Mouse (Mus musculus) hindbrain, postnatal 0 days (tissue): ENCODE measurements around the gene Adnp. TPM values are rescaled to one million over a fixed set of nuclear protein-coding genes. Genes with fewer than 3 reads are reported as not detected.
A peak's percentile ranks its signal among the peaks of the same experiment; 100 is the strongest.

ENCODE experiments used
- ATAC-seq: fragments of 200-750 bp; cut with Nextera tagmentation; 2 replicates; pipeline ENCODE4 v1.8.0; 2017; ENCODE audit warnings: mild to moderate bottlenecking, moderate TSS enrichment, moderate library complexity
- DNase-seq: peaks from one replicate; pipeline ENCODE4 v3.0.0-alpha.2; 2015; ENCODE audit warnings: low spot score
- H3K27ac ChIP-seq: fragments of 300-500 bp; sonication (generic); 2 replicates; pipeline ENCODE4 v1.5.1; 2014; ENCODE audit warnings: mild to moderate bottlenecking
- H3K27me3 ChIP-seq: fragments of 300-500 bp; sonication (generic); 2 replicates; pipeline ENCODE4 v1.6.1; 2014; ENCODE audit warnings: low read length, mixed read lengths; ENCODE audit not compliant: insufficient read depth
- H3K36me3 ChIP-seq: fragments of 300-500 bp; sonication (generic); 2 replicates; pipeline ENCODE4 v1.6.1; 2014; ENCODE audit warnings: low read length, mixed read lengths; ENCODE audit not compliant: insufficient read depth
- H3K4me1 ChIP-seq: fragments of 300-500 bp; sonication (generic); 2 replicates; pipeline ENCODE4 v1.6.1; 2014; ENCODE audit warnings: antibody characterized with exemption, low read length, mixed read lengths; ENCODE audit not compliant: insufficient read depth
- H3K4me2 ChIP-seq: fragments of 300-500 bp; sonication (generic); 2 replicates; pipeline ENCODE4 v1.6.1; 2014; ENCODE audit warnings: low read depth, mild to moderate bottlenecking, low read length, moderate library complexity, mixed read lengths
- H3K4me3 ChIP-seq: fragments of 300-500 bp; sonication (generic); 2 replicates; pipeline ENCODE4 v1.5.1; 2014; ENCODE audit warnings: low read length
- H3K9ac ChIP-seq: fragments of 300-500 bp; sonication (generic); replicated peaks from 2 replicates; pipeline ENCODE4 v1.6.1; 2014; ENCODE audit warnings: mild to moderate bottlenecking, low read length, moderate library complexity, mixed read lengths
- H3K9me3 ChIP-seq: fragments of 300-500 bp; sonication (generic); 2 replicates; pipeline ENCODE4 v1.6.1; 2016; ENCODE audit warnings: low read length, mixed read lengths
- CTCF ChIP-seq: IDR thresholded peaks from 2 replicates; pipeline ENCODE4 v1.5.1; 2016; ENCODE audit warnings: antibody characterized with exemption, control low read depth, low read depth
- WGBS: fragments of 180-500 bp; shearing (Covaris S2); extraction: QIAGEN DNeasy Blood & Tissue Kit; methylation state at CpG from one replicate; pipeline ENCODE4 v1.1.7; 2014; 5-methylcytosine and 5-hydroxymethylcytosine counted together
- polyA plus RNA-seq: library from polyadenylated mRNA; unstranded; fragments of >200 nt; fragmentation: Nextera tagmentation; extraction: Ambion mirVana; gene quantifications from 2 replicates; pipeline ENCODE4 v1.2.1, GENCODE M21; 2015
- total RNA-seq: library from RNA; depleted of rRNA; stranded (reverse); fragments of >200 nt; gene quantifications from 2 replicates; pipeline ENCODE4 v1.2.3, GENCODE M21; 2014

Adnp gene
- total and polyA plus RNA-seq, 2 experiments from 2014 or later, result 14.1 to 47.1 TPM

GRCm38 (mm10) chr2:168205681-168206631, 956 bp downstream of the Adnp start:
- DNase-seq (peak; percentile 56), ATAC-seq (peak; percentile 16)
- peak overlapping the region; percentile 69 for H3K4me2 ChIP-seq
- H3K27ac ChIP-seq, result peak overlapping the region; percentile 100
- no peaks in the 10 kb centered on the region for H3K27me3 ChIP-seq
- H3K36me3 ChIP-seq, result peaks cover 18% of the 10 kb centered on the region; the same call in 1 of the 2 replicates
- H3K4me3 ChIP-seq, result peak overlapping the region; percentile 98
- peaks cover 5% of the 10 kb centered on the region; the same call in 1 of the 2 replicates for H3K4me1 ChIP-seq
- peak overlapping the region; percentile 100 for H3K9ac ChIP-seq
- WGBS, result 0% methylated on average over 45 of the region's 49 CpGs
- TF ChIP-seq CTCF, result no peak
- H3K9me3 ChIP-seq, result no peaks in the 10 kb centered on the region

- H3K9ac ChIP-seq, result peak overlapping the region; percentile 100
- H3K27me3 ChIP-seq, result no peaks in the 10 kb centered on the region
- H3K27ac ChIP-seq, result peak overlapping the region; percentile 100
- DNase-seq, result peak; percentile 97
- H3K4me2 ChIP-seq, result peak overlapping the region; percentile 69
- H3K9me3 ChIP-seq, result no peaks in the 10 kb centered on the region
- TF ChIP-seq CTCF, result peak; percentile 97
- 4% methylated on average over 6 of the region's 6 CpGs for WGBS
- peaks cover 12% of the 10 kb centered on the region; the same call in 1 of the 2 replicates for H3K36me3 ChIP-seq
- H3K4me3 ChIP-seq, result peak overlapping the region; percentile 98
- peaks cover 5% of the 10 kb centered on the region; the same call in 1 of the 2 replicates for H3K4me1 ChIP-seq
- peak; percentile 77 for ATAC-seq
Observed at GRCm38 (mm10) chr2:168205265-168205664, 1.6 kb downstream of the Adnp start.

GRCm38 (mm10) chr2:168204476-168204999, 2.4 kb downstream of the Adnp start:
- no peak overlapping the region for H3K27ac ChIP-seq
- no peaks in the 10 kb centered on the region for H3K27me3 ChIP-seq
- peak overlapping the region; percentile 69 for H3K4me2 ChIP-seq
- H3K36me3 ChIP-seq, result peaks cover 9% of the 10 kb centered on the region; the same call in 1 of the 2 replicates
- H3K4me1 ChIP-seq, result peaks cover 5% of the 10 kb centered on the region; the same call in 1 of the 2 replicates
- peak overlapping the region; percentile 98 for H3K4me3 ChIP-seq
- H3K9ac ChIP-seq, result no peak overlapping the region
- TF ChIP-seq CTCF, result peak; percentile 26
- H3K9me3 ChIP-seq, result no peaks in the 10 kb centered on the region
- DNase-seq (no peak), ATAC-seq (no peak)
- 81% methylated on average over 8 of the region's 8 CpGs for WGBS

- Histone ChIP-seq H3K4me2 (no peak overlapping the region), H3K9me3 (no peaks in the 10 kb centered on the region), H3K4me1 (peaks cover 18% of the 10 kb centered on the region)
Observed at GRCm38 (mm10) chr2:168200014-168200691, 6.8 kb downstream of the Adnp start.

GRCm38 (mm10) chr2:168199476-168199875, 7.4 kb downstream of the Adnp start:
- H3K9ac ChIP-seq, result no peak overlapping the region
- H3K27me3 ChIP-seq, result no peaks in the 10 kb centered on the region
- no peak overlapping the region for H3K4me3 ChIP-seq
- no peaks in the 10 kb centered on the region for H3K9me3 ChIP-seq
- ATAC-seq, result no peak
- peaks cover 16% of the 10 kb centered on the region for H3K4me1 ChIP-seq
- WGBS, result 84% methylated on average over 4 of the region's 4 CpGs
- TF ChIP-seq CTCF, result no peak
- peak overlapping the region; percentile 16; the same call in 1 of the 2 replicates for H3K4me2 ChIP-seq
- peaks cover 8% of the 10 kb centered on the region; the same call in 1 of the 2 replicates for H3K36me3 ChIP-seq
- H3K27ac ChIP-seq, result no peak overlapping the region
- no peak for DNase-seq

More at GRCm38 (mm10) chr2:168200014-168200691, 6.8 kb downstream of the Adnp start:
- no peak overlapping the region for H3K9ac ChIP-seq
- no peak overlapping the region for H3K4me3 ChIP-seq
- ATAC-seq, result no peak
- no peak overlapping the region for H3K27ac ChIP-seq
- H3K36me3 ChIP-seq, result peaks cover 8% of the 10 kb centered on the region; the same call in 1 of the 2 replicates
- TF ChIP-seq CTCF, result no peak
- no peak for DNase-seq
- 85% methylated on average over 5 of the region's 5 CpGs for WGBS
- H3K27me3 ChIP-seq, result no peaks in the 10 kb centered on the region

GRCm38 (mm10) chr2:168198421-168198820, 8.5 kb downstream of the Adnp start:
- H3K27me3 ChIP-seq, result no peaks in the 10 kb centered on the region
- DNase-seq (no peak), ATAC-seq (no peak)
- H3K4me1 ChIP-seq, result peaks cover 13% of the 10 kb centered on the region
- no peak overlapping the region for H3K4me3 ChIP-seq
- H3K4me2 ChIP-seq, result no peak overlapping the region
- 82% methylated on average over 1 of the region's 1 CpGs for WGBS
- H3K27ac ChIP-seq, result no peak overlapping the region
- H3K9me3 ChIP-seq, result no peaks in the 10 kb centered on the region
- H3K9ac ChIP-seq, result no peak overlapping the region
- no peak for TF ChIP-seq CTCF
- peaks cover 8% of the 10 kb centered on the region; the same call in 1 of the 2 replicates for H3K36me3 ChIP-seq
